Mouse (Mus musculus): ENCODE measurements around the gene Vsx2. TPM values are rescaled to one million over a fixed set of nuclear protein-coding genes. Genes with fewer than 3 reads are reported as not detected.

The Vsx2 gene
- polyA plus RNA-seq (2014; fragmentation: Nextera tagmentation; extraction: Ambion mirVana), result 4.8 and 5.0 TPM in 2 replicates

GRCm38 (mm10) chr12:84569336-84569970 is at the start of gene Vsx2:
Gene Vsx2, plus strand, starts transcription at chr12:84569762.
- Histone ChIP-seq H3K4me3 (replicated peaks; ENCODE audit: low read length) (peak within 1 kb of the TSS; percentile 16), H3K36me3 (replicated peaks; ENCODE audit: control insufficient read depth, insufficient read depth) (no peaks in the 10 kb centered on the region), H3K9me3 (ENCODE audit: control insufficient read depth, low read length) (no peaks in the 10 kb centered on the region), H3K4me2 (replicated peaks) (no peak within 1 kb of the TSS; the same call in 1 of the 2 replicates), H3K9ac (no peak within 1 kb of the TSS), H3K4me1 (replicated peaks; ENCODE audit: control insufficient read depth, insufficient read depth, low read length) (no peaks in the 10 kb centered on the region), H3K27ac (no peak within 1 kb of the TSS), H3K27me3 (ENCODE audit: control insufficient read depth, insufficient read depth, low read length) (peaks cover 80% of the 10 kb centered on the region)
- DNase-seq (ENCODE audit: low spot score) (no peak), ATAC-seq (ENCODE audit: low FRiP score) (peak; percentile 53; the same call in 1 of the 2 replicates)
- 1% methylated on average over 25 of the region's 25 CpGs for WGBS

- DNase-seq (ENCODE audit: low spot score) (no peak), ATAC-seq (ENCODE audit: low FRiP score) (no peak)
- H3K27me3 ChIP-seq (ENCODE audit: control insufficient read depth, insufficient read depth, low read length), result peaks cover 24% of the 10 kb centered on the region; the same call in 1 of the 2 replicates
- H3K27ac ChIP-seq, result no peak overlapping the region
- H3K9me3 ChIP-seq (ENCODE audit: control insufficient read depth, low read length), result no peaks in the 10 kb centered on the region
- no peak overlapping the region for H3K4me2 ChIP-seq (replicated peaks)
- peaks cover 5% of the 10 kb centered on the region; the same call in 1 of the 2 replicates for H3K4me1 ChIP-seq (replicated peaks; ENCODE audit: control insufficient read depth, insufficient read depth, low read length)
- whole genome bisulfite sequencing, result 67% methylated on average over 3 of the region's 3 CpGs
- no peak overlapping the region for H3K9ac ChIP-seq
- H3K36me3 ChIP-seq (replicated peaks; ENCODE audit: control insufficient read depth, insufficient read depth), result no peaks in the 10 kb centered on the region; the same call in 1 of the 2 replicates
- no peak overlapping the region for H3K4me3 ChIP-seq (replicated peaks; ENCODE audit: low read length)
These were observed 45.8 kb upstream of the Vsx2 start for GRCm38 (mm10) chr12:84523728-84524127.

GRCm38 (mm10) chr12:84524147-84525050 is 45.2 kb upstream of the Vsx2 start:
- Histone ChIP-seq H3K4me2 (replicated peaks) (no peak overlapping the region), H3K27me3 (ENCODE audit: control insufficient read depth, insufficient read depth, low read length) (peaks cover 28% of the 10 kb centered on the region; the same call in 1 of the 2 replicates), H3K27ac (no peak overlapping the region), H3K9me3 (ENCODE audit: control insufficient read depth, low read length) (no peaks in the 10 kb centered on the region), H3K4me1 (replicated peaks; ENCODE audit: control insufficient read depth, insufficient read depth, low read length) (peaks cover 5% of the 10 kb centered on the region; the same call in 1 of the 2 replicates), H3K9ac (no peak overlapping the region), H3K4me3 (replicated peaks; ENCODE audit: low read length) (no peak overlapping the region), H3K36me3 (replicated peaks; ENCODE audit: control insufficient read depth, insufficient read depth) (no peaks in the 10 kb centered on the region; the same call in 1 of the 2 replicates)
- ATAC-seq (ENCODE audit: low FRiP score), result no peak
- DNase-seq (ENCODE audit: low spot score), result no peak
- 69% methylated on average over 11 of the region's 11 CpGs for WGBS

GRCm38 (mm10) chr12:84525422-84525821 is 44.1 kb upstream of the Vsx2 start:
- H3K4me3 ChIP-seq (replicated peaks; ENCODE audit: low read length), result no peak overlapping the region
- no peaks in the 10 kb centered on the region for H3K9me3 ChIP-seq (ENCODE audit: control insufficient read depth, low read length)
- H3K9ac ChIP-seq, result no peak overlapping the region
- DNase-seq (ENCODE audit: low spot score), result no peak
- H3K4me2 ChIP-seq (replicated peaks), result no peak overlapping the region
- H3K27me3 ChIP-seq (ENCODE audit: control insufficient read depth, insufficient read depth, low read length), result peaks cover 30% of the 10 kb centered on the region; the same call in 1 of the 2 replicates
- ATAC-seq (ENCODE audit: low FRiP score), result no peak
- 92% methylated on average over 12 of the region's 12 CpGs for WGBS
- no peaks in the 10 kb centered on the region; the same call in 1 of the 2 replicates for H3K36me3 ChIP-seq (replicated peaks; ENCODE audit: control insufficient read depth, insufficient read depth)
- H3K27ac ChIP-seq, result no peak overlapping the region
- H3K4me1 ChIP-seq (replicated peaks; ENCODE audit: control insufficient read depth, insufficient read depth, low read length), result peaks cover 5% of the 10 kb centered on the region; the same call in 1 of the 2 replicates

- 92% methylated on average over 5 of the region's 5 CpGs for WGBS
- no peak overlapping the region for H3K27ac ChIP-seq
- no peak overlapping the region for H3K4me3 ChIP-seq (replicated peaks; ENCODE audit: low read length)
- H3K36me3 ChIP-seq (replicated peaks; ENCODE audit: control insufficient read depth, insufficient read depth), result no peaks in the 10 kb centered on the region
- H3K4me2 ChIP-seq (replicated peaks), result no peak overlapping the region
- H3K9ac ChIP-seq, result no peak overlapping the region
- H3K9me3 ChIP-seq (ENCODE audit: control insufficient read depth, low read length), result no peaks in the 10 kb centered on the region
- H3K27me3 ChIP-seq (ENCODE audit: control insufficient read depth, insufficient read depth, low read length), result peaks cover 40% of the 10 kb centered on the region
- no peak for ATAC-seq (ENCODE audit: low FRiP score)
- H3K4me1 ChIP-seq (replicated peaks; ENCODE audit: control insufficient read depth, insufficient read depth, low read length), result peaks cover 29% of the 10 kb centered on the region
- no peak for DNase-seq (ENCODE audit: low spot score)
These were observed 39.1 kb upstream of the Vsx2 start for GRCm38 (mm10) chr12:84530426-84530825.

GRCm38 (mm10) chr12:84531906-84532829 is 37.4 kb upstream of the Vsx2 start:
- WGBS, result 29% methylated on average over 13 of the region's 13 CpGs
- peak; percentile 89 for ATAC-seq (ENCODE audit: low FRiP score)
- peaks cover 53% of the 10 kb centered on the region for H3K27me3 ChIP-seq (ENCODE audit: control insufficient read depth, insufficient read depth, low read length)

GRCm38 (mm10) chr12:84532830-84533199 is 36.7 kb upstream of the Vsx2 start:
- ATAC-seq (ENCODE audit: low FRiP score), result no peak
- peak overlapping the region; percentile 38; the same call in 1 of the 2 replicates for H3K27ac ChIP-seq

More at GRCm38 (mm10) chr12:84531906-84532829, 37.4 kb upstream of the Vsx2 start:
- H3K9ac ChIP-seq, result no peak overlapping the region
- no peaks in the 10 kb centered on the region for H3K36me3 ChIP-seq (replicated peaks; ENCODE audit: control insufficient read depth, insufficient read depth)
- no peak overlapping the region for H3K4me3 ChIP-seq (replicated peaks; ENCODE audit: low read length)
- H3K4me1 ChIP-seq (replicated peaks; ENCODE audit: control insufficient read depth, insufficient read depth, low read length), result peaks cover 29% of the 10 kb centered on the region
- no peaks in the 10 kb centered on the region for H3K9me3 ChIP-seq (ENCODE audit: control insufficient read depth, low read length)
- H3K4me2 ChIP-seq (replicated peaks), result no peak overlapping the region
- DNase-seq (ENCODE audit: low spot score), result peak; percentile 59
- H3K27ac ChIP-seq, result peak overlapping the region; percentile 38; the same call in 1 of the 2 replicates

GRCm38 (mm10) chr12:84533706-84534486 is 35.7 kb upstream of the Vsx2 start:
- WGBS, result 73% methylated on average over 7 of the region's 7 CpGs
- DNase-seq (ENCODE audit: low spot score), result no peak
- no peak for ATAC-seq (ENCODE audit: low FRiP score)
- Histone ChIP-seq H3K4me2 (replicated peaks) (no peak overlapping the region), H3K4me1 (replicated peaks; ENCODE audit: control insufficient read depth, insufficient read depth, low read length) (peaks cover 29% of the 10 kb centered on the region), H3K9ac (no peak overlapping the region), H3K27ac (no peak overlapping the region), H3K36me3 (replicated peaks; ENCODE audit: control insufficient read depth, insufficient read depth) (no peaks in the 10 kb centered on the region), H3K9me3 (ENCODE audit: control insufficient read depth, low read length) (no peaks in the 10 kb centered on the region), H3K4me3 (replicated peaks; ENCODE audit: low read length) (no peak overlapping the region), H3K27me3 (ENCODE audit: control insufficient read depth, insufficient read depth, low read length) (peaks cover 45% of the 10 kb centered on the region)

More at GRCm38 (mm10) chr12:84532830-84533199, 36.7 kb upstream of the Vsx2 start:
- Histone ChIP-seq H3K4me3 (replicated peaks; ENCODE audit: low read length) (no peak overlapping the region), H3K4me1 (replicated peaks; ENCODE audit: control insufficient read depth, insufficient read depth, low read length) (peaks cover 29% of the 10 kb centered on the region), H3K9me3 (ENCODE audit: control insufficient read depth, low read length) (no peaks in the 10 kb centered on the region), H3K27me3 (ENCODE audit: control insufficient read depth, insufficient read depth, low read length) (peaks cover 48% of the 10 kb centered on the region), H3K4me2 (replicated peaks) (no peak overlapping the region), H3K9ac (no peak overlapping the region), H3K36me3 (replicated peaks; ENCODE audit: control insufficient read depth, insufficient read depth) (no peaks in the 10 kb centered on the region)
- WGBS, result 61% methylated on average over 8 of the region's 8 CpGs
- DNase-seq (ENCODE audit: low spot score), result no peak

All from hindbrain, embryonic 14.5 days (tissue).